ENCODE assay signal across 37 mouse cellular contexts in the genomic region with DNA sequence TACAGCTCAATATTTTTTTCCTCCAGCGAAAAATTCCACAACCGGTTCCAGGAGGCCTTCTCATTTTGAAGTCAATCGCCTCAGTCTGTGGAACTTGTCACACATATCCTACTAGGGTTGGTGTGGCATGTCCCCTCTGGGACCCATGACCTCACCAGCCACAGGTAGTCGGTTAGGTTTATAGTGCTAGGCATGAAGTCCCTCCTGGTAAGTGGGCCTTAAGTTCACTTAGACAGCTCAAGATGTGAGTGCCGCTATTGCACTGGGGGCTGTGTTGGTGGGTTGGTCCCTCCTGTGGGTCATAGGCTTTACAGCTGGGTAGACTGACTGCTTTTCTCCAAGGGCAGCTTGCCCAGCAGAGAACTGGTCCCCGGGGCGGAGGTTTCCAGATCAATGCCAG. TPM values are rescaled to one million over a fixed set of nuclear protein-coding genes. Genes with fewer than 3 reads are reported as not detected.
"Had no signal": no experiment of that assay in that cellular context is flagged by ENCODE, and none has a peak within 500 bp of the region (broad histone marks: within the 10 kb centered on the region; RNA-seq: fewer than 3 reads in every experiment).

No protein-coding gene starts in this region.

- H3K9me3 ChIP-seq: embryonic facial prominence, embryonic 10.5 days; embryonic facial prominence, embryonic 12.5 days; embryonic facial prominence, embryonic 13.5 days; embryonic facial prominence, embryonic 15.5 days; forebrain, embryonic 10.5 days; forebrain, embryonic 12.5 days; forebrain, embryonic 13.5 days; forebrain, embryonic 15.5 days; heart, embryonic 12.5 days had no signal

- H3K36me3 ChIP-seq: embryonic facial prominence, embryonic 10.5 days; embryonic facial prominence, embryonic 12.5 days; embryonic facial prominence, embryonic 13.5 days; embryonic facial prominence, embryonic 15.5 days; forebrain, embryonic 10.5 days; forebrain, embryonic 12.5 days; forebrain, embryonic 15.5 days; heart, embryonic 12.5 days had no signal

- H3K27ac ChIP-seq: embryonic facial prominence, embryonic 10.5 days; embryonic facial prominence, embryonic 12.5 days; embryonic facial prominence, embryonic 13.5 days; embryonic facial prominence, embryonic 15.5 days; forebrain, embryonic 10.5 days; forebrain, embryonic 12.5 days; forebrain, embryonic 13.5 days; forebrain, embryonic 15.5 days; gastrocnemius, adult 2 months had no signal

- H3K9ac ChIP-seq: embryonic facial prominence, embryonic 12.5 days; embryonic facial prominence, embryonic 13.5 days; embryonic facial prominence, embryonic 15.5 days; forebrain, embryonic 12.5 days; forebrain, embryonic 13.5 days; forebrain, embryonic 15.5 days; forebrain, postnatal 0 days; heart, embryonic 12.5 days had no signal

- H3K4me1 ChIP-seq: embryonic facial prominence, embryonic 10.5 days; embryonic facial prominence, embryonic 12.5 days; embryonic facial prominence, embryonic 13.5 days; embryonic facial prominence, embryonic 15.5 days; forebrain, embryonic 10.5 days; forebrain, embryonic 12.5 days; forebrain, embryonic 13.5 days; forebrain, embryonic 15.5 days had no signal

- DNase-seq: cerebellum, adult 9-11 months; cerebellum, postnatal 10 days; cerebellum, postnatal 14 days; cerebellum, postnatal 25 days; cerebellum, postnatal 36 days; embryo, embryonic 11 days; forebrain, postnatal 0 days; gastrocnemius, adult 2 months; gastrocnemius, postnatal 10 days; gastrocnemius, postnatal 14 days; gastrocnemius, postnatal 25 days; gastrocnemius, postnatal 36 days; heart, adult 18-20 months had no signal

- H3K4me3 ChIP-seq: embryonic facial prominence, embryonic 10.5 days; embryonic facial prominence, embryonic 12.5 days; embryonic facial prominence, embryonic 13.5 days; embryonic facial prominence, embryonic 15.5 days; erythroblast, embryonic 14.5 days; forebrain, embryonic 10.5 days; forebrain, embryonic 12.5 days; forebrain, embryonic 13.5 days; forebrain, embryonic 15.5 days; gastrocnemius, adult 2 months; heart, embryonic 12.5 days had no signal

- H3K27me3 ChIP-seq: embryonic facial prominence, embryonic 12.5 days; embryonic facial prominence, embryonic 13.5 days; embryonic facial prominence, embryonic 15.5 days; forebrain, embryonic 12.5 days; forebrain, embryonic 13.5 days; forebrain, embryonic 15.5 days; heart, embryonic 12.5 days had no signal

RNA-seq across cellular contexts. Expression of gene Lyg1, which starts 19.7 kb away (rescaled TPM):
- total RNA-seq: common myeloid progenitor, adult 5-6 weeks; forebrain, postnatal 0 days; gastrocnemius, adult 18-20 months; gastrocnemius, adult 2 months; gastrocnemius, adult 8-10 months; gastrocnemius, postnatal 10 days; gastrocnemius, postnatal 14 days; gastrocnemius, postnatal 25 days; gastrocnemius, postnatal 36 days; gastrocnemius, postnatal 4 days; granulocyte monocyte progenitor cell, adult 5-6 weeks; heart, adult 18-20 months; heart, adult 8-10 months had no signal
- polyA plus RNA-seq: cortical plate, adult 2 months; embryonic facial prominence, embryonic 10.5 days; embryonic facial prominence, embryonic 11.5 days; embryonic facial prominence, embryonic 12.5 days; embryonic facial prominence, embryonic 13.5 days; embryonic facial prominence, embryonic 14.5 days; embryonic facial prominence, embryonic 15.5 days; erythroblast, embryonic 14.5 days; forebrain, embryonic 10.5 days; forebrain, embryonic 11.5 days; forebrain, embryonic 12.5 days; forebrain, embryonic 13.5 days; forebrain, embryonic 14.5 days; forebrain, embryonic 15.5 days; forebrain, embryonic 16.5 days; forebrain, postnatal 0 days; frontal cortex, adult 2 months; heart, embryonic 11.5 days; heart, embryonic 12.5 days had no signal
